Mouse (Mus musculus): ENCODE results near the gene Lsm2. TPM values are rescaled to one million over a fixed set of nuclear protein-coding genes. Genes with fewer than 3 reads are reported as not detected.
"Not testable (repeated sequence)": the region's sequence is repeated elsewhere in the genome, so short reads cannot be mapped to it uniquely, and the experiment has no call there.

Lsm2 gene
- total RNA-seq, 2 experiments from 2014 or later, result 24.7 to 28.2 TPM

DNA sequence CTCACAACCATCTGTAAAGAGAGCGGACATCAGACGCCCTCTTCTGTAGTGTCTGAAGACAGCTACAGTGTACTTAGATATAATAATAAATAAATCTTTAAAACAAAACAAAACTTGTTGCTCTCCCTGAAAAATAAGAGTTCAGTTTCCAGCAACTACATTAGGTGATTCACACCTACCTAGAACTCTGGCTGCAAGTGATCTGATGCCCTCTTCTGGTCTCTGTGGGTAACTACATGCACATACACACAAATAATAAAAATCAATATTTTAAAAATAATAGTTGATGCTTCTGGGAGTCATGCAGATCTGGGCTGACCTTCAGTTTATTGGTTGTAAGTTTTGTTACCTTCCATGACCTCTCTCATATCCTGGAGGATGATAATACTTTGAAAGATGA lies 2.6 kb downstream of the Lsm2 start:
- no peak for DNase-seq

DNA sequence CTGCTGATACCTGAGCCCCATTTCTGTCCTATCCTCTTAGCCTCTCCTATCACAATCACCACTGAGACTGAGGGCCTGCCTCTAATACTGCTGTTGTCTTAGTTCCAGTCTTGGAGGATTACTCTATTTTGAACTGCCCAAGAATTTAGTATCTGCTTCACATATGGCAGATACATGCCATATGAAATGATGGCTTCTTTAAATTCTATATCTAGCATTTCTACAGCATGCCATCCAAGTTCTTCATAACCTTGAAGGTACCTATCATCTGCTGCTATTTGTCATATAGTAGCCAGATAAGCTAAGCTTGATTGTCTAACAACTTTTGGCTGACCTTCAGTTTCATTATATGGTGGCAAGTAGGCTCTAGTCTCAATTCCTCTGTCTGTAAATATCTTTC lies 13.1 kb downstream of the Lsm2 start:
- no peak for DNase-seq

DNA sequence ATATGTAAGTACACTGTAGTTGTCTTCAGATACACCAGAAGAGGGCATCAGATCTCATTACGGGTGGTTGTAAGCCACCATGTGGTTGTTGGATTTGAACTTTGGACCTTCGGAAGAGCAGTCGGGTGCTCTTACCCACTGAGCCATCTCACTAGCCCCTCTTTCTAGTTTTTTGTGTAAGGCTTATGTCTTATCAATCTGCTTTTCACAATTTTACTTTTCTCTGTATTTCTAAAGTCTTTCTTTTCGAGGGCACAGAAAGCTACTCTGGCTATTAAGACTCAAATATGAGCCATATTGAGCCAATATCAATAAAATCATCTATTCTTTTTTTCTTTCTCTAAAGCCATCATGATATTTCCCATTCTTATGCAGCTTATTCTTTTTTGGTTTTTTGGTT lies 13.5 kb downstream of the Lsm2 start:
- not testable (repeated sequence) for DNase-seq

DNA sequence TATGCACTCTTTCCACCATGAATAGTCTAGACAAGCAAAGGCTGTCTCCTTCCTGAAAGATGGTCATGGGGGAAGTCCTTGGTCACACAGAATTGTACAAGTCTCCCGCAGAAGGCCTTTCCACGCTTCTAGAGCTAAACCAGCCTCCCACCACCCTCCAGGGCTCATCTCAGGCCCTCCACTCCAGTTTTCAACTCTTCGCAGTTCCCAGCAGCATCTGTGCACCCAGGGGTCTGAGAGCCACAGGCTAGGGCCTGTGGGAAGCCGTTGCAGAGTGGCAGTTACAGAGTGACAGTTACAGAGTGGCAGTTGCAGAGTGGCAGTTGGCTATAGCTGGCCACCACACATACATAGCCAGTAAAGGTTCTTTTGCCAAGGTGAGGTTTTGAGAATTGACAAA lies 14.3 kb downstream of the Lsm2 start:
- not testable (repeated sequence) for DNase-seq

DNA sequence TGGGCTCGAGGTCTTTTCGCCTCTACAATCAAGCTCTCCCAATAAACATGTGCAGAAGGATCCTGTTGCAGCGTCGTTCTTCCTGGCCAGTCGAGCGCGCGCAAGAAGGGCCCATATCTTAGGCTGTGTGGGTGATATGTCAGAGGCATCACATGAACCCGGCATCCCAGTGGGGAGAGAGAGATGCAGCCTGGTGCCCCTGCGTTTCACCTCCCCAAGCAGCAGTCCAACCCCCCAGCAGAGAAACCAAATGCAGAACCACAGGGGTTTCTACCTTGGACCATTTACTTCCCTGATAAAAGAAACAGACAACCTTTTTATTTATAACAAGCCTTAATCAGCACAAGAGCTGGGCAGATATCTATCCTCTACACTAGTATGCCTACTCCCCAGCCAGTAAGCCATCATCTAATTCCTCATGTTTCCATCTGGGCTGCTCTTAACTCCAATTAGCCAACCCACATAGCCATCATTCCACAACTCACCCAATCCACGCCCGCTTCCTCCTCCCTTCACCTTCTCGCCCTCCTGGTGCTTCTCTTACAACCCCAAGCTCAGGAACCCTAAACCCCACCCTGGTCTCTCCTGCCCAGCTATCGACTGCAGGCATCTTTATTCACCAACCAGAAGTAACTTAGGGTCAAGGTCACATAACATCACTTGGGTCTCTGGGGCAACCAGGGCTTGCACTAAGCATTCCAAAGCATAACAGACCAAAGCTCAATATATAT lies 14.9 kb downstream of the Lsm2 start:
- no peak for DNase-seq

DNA sequence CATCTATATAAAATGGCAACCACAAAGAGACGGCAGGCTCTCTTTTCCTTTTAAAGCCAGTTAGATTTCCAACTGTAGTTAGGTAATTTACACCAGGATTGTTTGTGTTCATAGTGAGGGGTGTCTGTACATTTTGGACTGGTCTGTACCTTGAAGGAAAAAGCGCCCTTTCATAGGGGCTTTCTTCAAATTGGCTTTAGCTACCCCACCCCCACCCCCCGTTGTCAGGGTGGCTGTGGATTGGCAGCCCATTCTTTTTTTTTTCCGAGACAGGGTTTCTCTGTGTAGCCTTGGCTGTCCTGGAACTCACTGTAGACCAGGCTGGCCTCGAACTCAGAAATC lies 15.5 kb downstream of the Lsm2 start:
- no peak for DNase-seq

DNA sequence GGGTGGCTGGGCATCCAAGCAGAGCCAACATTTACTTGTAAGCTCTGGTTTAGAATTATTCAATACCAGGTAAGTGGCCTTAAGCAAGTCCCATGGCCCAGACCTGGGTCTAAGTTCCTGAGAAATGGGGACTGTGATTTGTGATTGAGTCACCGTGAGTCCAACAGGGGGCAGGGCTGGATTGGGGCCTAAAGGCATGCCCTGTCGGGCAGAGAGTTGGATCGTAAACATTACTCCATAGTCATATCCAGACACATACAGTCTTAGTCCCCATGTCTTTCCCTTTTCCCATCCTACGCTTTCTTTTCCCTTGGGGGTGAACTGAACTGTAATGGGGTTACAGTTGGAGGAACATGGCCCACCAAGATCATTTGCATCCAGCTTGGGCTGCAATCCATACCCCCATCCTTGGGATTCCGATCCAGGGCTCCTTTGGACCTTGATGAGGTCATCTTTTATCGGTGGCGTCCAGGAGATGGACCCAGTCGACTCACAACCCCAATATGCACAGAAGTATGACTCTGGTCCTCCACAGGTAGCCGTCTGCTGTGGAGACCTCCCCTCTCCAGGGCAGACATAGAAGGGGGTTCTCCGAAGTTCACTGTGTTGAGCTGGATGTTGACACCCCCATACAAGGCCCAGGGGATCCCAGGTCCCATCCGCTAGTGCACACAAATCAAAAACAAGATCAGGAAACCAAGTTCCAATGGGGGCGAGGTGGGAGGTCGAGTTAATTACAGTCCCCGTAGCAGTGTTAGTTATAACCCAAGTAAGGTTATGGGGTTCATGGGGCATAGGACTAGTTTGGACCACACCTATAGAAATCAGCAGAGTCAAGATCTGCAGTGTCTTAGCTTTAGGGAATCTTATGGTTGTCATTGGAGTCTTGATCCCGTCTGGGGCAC lies 17.1 kb downstream of the Lsm2 start:
- DNase-seq, result no peak

DNA sequence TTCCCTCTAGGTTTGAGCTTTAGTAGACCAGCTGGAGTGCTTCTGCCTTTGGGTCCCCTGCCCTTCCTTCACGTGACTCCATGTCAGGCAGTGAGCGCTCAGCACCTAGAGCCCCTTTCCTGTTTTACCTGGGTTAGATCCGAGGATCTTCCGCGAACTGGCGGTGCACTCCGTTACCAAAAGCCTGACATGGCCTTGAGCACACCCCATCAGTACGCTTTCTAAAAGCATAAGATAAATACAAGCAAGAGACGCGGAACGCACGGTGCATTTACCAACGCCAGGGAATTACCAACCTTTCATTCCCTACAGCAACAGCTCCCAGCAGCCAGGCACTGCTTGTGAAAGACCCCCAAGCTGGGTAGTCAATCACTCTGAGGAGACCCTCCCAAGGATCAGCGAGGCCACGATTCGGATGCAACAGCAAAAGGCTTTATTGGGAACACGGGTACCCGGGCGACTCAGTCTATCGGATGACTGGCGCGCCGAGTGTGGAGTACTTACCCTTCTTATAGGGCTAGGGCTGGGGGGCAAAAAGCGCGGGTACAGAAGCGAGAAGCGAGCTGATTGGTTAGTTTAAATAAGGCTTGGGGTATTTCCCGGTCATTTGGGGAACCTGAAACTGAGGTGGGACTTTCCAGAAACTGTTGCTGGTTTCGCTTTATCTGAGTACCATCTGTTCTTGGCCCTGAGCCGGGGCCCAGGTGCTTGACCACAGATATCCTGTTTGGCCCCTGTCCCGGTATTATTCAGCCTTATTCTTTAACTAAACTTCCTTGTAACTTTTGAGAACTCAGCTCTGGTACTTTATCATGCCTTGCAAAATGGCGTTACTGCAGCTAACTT lies 18.4 kb downstream of the Lsm2 start:
- DNase-seq, result not testable (repeated sequence)

DNA sequence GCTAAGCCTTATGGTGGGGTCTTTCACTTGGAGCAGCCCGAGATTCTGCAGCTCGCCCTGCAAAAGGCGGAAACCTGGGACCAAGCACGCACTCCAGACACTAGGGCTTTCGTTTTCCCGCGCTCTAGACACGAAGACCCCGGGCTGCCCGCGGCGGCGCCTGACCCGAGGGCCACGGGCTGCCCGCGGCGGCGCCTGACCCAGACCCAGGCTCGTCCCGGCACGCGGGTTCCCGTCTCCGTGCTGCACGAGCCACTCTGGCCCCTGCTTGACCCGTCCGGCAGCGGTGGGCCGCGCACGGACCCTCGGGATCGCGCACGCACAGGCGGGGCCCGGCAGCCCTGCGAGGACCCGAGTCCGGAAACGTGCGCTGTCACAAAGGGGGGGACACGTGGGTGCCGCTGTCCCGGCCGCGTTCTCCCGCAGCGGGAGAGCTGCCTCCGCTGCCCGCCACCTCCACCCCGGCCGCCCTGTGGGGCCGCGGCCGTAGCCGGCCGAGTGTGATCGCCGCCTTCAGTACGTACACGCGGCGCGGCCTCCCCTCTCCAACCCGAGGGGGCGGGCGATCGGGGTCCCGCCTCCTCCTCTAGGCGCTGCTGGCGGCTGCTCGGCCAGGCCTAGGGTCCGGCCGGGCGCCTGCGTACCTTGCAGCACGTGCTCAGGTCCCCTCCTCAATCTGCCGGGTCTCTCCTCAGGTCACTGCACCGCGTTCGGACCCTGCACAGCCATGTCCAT lies 19.2 kb downstream of the Lsm2 start, which contains the start of gene Vars:
Gene Vars (plus strand): TSS at position 271 of the 735 bp plus-strand sequence.
- peak; percentile 85 for DNase-seq

DNA sequence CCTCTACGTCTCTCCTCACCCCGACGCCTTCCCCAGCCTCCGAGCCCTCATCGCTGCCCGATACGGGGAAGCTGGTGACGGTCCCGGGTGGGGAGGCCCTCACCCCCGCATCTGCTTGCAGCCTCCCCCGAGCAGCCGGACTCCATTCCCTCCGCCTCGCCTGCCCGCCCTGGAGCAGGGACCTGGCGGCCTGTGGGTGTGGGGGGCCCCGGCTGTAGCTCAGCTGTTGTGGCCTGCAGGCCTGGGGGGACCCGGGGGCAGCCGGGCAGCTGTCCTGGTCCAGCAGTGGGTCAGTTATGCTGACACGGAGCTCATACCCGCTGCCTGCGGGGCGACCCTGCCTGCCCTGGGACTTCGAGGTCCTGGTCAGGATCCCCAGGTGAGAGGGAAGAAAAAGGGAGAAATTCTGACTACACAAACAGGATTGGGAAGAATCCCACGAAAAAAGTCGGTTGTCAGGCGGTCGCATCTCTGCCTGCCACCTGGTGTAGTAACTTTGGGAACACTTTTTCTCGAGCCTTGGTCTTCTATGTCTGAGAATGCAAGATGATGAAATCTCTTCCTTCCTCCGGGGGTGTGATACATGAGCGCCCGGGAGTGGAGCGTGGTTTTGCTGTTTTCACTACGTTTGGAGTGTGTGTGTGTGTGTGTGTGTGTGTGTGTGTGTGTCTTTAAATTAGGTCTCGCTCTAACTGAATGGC lies 19.9 kb downstream of the Lsm2 start:
- DNase-seq, result peak; percentile 14

DNA sequence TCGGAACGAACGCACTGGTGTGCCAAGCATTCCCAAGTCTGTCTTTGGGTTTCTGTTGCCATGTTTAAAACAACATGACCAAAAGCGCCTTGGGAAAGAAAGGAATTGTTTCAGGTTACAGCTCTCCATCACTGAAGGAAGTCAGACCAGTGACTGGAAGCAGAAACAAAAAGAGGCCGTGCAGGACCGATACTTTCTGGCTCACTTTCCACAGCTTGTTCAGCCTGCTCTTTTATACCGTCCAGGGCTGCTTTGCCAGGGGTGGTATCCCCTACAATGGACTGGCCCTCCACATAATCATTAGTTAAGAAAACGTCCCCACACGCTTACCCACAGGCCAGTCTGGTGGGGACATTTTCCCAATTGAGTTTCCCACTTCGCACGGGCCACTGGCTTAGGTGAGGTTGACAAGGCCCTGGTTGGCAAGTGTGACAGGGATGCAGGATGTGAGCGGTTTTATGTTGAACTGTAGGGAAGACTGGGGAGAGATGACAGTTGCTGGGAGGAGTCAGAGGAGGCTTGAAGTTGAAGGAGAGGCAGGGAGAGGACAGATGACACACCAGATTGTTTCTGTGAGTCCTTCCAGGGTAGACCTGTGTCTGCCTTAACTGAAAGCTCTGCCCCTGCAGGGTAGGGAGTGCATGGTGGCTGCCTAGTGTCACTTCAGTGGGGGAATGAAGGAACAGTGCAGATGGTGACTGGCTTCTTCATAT lies 20.6 kb downstream of the Lsm2 start:
- no peak for DNase-seq

DNA sequence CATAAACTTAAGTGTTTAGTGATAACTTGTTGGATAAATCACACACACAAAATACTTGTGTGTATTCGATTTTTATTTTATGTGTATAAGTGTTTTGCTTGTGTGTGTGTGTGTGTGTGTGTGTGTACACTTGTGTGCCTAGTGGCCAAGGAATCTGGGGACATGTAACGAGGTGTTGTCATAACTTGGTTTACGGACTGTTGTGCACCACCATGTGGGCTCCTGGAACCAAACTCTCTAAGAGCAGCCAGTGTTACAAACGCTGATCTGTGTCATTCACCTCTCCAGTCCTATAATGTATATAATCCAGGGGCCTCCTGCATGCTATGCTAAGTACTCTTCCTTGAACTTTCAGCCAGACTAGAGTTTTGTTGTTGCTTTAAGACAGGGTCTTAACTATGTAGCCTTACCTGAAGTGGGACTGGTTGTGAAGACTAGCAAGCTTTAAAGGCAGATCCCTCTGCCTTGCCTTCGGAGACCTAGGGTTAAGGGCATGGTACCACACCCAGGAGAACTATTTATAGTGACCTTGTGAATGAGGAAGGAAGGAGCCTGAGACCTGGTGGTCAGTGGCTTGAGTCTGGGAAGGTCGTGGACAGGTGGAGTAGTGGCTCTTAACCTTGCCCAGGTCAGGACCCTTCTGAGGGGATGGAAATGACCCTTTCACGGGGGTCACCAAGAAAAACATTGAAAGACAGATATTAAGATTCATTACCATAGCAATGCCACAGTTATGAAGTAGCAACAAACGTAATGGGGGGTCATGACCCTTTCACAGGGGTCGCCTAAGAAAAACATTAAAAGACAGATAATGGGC lies 21.6 kb downstream of the Lsm2 start:
- no peak for DNase-seq

DNA sequence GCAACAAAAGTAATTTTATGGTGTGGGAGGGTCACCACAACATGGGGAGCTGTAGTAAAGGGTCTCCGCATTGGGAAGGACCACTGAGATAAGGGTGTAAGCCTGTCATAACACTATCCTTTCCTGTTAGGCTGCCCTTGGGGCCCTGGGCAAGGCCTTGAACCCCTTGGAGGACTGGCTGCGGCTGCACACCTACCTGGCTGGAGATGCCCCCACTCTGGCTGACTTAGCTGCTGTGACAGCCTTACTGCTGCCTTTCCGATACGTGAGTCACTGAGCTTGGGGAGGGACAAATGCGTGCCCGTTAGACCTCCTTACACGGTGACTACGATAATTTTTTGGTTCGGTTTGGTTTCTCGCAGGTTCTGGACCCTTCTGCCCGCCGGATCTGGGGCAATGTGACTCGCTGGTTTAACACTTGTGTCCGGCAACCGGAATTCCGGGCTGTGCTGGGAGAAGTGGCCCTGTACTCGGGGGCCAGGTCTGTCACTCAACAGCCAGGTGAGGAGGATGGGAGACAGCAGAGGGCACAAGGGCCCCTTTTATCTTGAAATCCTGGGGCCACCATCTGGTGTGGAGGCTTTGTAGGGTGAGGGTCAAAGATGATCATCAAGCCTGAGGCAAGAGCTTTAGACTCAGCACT lies 22.5 kb downstream of the Lsm2 start:
- no peak for DNase-seq

DNA sequence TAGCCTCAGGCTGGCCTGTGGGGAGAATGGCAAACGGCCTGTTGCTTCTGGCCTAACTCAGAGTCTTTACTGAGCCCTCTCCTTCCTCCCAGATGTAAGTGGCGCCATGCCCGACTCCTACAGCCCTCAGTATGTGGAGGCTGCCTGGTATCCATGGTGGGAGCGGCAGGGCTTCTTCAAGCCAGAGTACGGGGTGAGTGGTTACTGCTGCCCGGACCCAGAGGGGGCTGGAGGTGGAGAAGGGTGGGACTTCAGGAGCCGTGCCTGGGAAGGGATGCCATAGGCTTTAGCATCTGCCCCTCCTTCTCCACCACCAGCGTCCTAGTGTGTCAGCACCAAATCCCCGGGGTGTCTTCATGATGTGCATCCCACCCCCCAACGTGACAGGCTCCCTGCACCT lies 23.5 kb downstream of the Lsm2 start:
- no peak for DNase-seq

DNA sequence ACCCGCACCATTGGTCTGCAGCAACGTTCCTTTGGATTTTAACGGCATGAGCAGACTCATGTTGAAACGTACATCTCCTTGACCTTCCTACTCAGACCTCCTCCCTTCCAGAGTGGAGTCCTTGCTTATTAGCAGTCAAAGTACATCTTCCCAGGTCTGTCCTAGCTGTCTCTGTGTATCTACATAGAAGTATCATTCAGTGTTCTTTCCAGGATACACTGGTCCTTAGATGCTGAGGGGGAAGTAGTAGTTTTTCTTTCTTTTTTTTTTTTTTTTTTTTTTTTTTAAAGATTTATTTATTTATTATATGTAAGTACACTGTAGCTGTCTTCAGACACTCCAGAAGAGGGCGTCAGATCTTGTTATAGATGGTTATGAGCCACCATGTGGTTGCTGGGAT lies 24.2 kb downstream of the Lsm2 start:
- DNase-seq, result not testable (repeated sequence)

DNA sequence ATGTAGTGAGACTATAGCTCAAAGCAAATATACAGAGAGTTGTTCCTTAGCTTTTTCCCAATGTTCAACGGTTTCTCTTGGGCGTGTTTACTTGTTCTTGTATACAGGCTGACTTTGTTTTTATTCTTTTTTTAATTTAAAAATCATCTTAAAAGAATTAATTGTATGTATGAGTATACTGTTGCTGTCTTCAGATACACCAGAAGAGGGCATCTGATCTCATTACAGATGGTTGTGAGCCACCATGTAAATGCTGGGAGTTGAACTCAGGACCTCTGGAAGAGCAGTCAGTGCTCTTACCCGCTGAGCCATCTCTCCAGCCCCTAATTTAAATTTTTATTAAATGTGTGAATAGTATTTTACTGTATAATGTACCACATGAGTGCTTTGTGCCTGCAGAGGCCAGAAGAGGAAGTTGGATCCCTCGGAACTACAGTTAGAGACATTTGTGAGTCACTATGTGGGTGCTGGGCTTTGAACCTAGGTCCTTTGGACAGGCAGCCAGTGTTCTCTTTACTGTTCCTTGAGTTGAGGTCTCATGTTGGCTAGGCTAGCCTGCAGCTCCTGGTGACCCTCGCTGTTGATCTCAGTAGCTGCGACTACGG lies 25.8 kb downstream of the Lsm2 start:
- DNase-seq, result no peak

DNA sequence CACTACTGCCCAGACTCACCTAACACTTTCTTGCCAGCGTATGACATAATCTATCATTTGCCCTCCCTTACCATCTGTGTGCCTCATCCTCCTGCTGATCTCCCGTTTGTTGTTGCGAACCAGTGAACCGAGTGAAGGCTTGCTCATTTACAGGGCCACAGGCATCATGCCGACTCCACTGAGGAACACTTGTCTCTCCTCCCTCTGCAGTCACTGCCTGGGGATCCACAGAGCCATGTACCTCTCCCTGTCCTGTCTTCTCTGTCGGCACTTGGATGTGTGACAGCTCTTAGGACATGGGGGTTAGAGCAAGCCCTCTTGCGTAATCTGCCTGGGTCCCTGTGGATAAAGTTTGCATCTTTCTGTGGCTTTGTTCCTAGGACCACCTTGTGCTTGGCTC lies 27.9 kb downstream of the Lsm2 start:
- DNase-seq, result no peak

DNA sequence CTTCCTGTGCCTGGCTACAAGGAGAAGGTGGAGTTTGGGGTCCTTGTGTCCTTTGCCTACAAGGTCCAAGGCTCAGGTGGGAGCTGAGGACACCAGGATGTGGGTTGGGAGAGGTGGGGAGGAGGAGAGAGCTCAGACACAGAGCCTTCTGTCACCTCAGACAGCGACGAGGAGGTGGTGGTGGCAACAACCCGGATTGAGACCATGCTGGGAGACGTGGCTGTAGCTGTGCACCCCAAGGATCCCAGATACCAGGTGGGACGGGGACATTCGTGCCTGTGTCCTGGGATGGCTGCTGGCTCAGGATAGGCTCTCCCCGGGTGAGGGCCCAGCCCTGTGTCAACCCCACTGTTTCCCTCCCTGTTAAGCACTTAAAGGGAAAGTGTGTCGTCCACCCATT lies 29.8 kb downstream of the Lsm2 start:
- DNase-seq, result no peak

DNA sequence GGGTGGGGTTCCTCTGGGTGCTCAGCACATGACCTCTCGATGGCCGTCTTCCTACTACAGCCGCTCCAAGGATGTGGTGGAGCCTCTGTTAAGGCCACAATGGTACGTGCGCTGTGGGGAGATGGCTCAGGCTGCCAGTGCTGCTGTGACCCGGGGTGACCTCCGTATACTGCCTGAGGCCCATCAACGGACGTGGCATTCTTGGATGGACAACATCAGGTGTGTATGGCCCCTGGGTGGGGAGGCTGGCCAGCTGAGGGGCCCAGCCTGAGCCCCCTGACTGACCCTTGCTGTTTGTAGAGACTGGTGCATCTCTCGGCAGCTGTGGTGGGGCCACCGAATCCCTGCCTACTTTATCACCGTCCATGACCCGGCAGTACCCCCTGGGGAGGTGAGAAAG lies 30.8 kb downstream of the Lsm2 start:
- no peak for DNase-seq

All from gastrocnemius, postnatal 10 days (tissue).